Mouse (Mus musculus): ENCODE data around the gene Igf1.

- TF ChIP-seq CTCF (IDR thresholded peaks at IDR 0.05; ENCODE audit: control insufficient read depth, insufficient read depth, insufficient replicate concordance, low read depth, low read length) (no peak), POLR2A (IDR thresholded peaks at IDR 0.05; ENCODE audit: control insufficient read depth, low read depth, low read length) (no peak)
Measured at GRCm38 (mm10) chr10:87832101-87832500, 26.0 kb upstream of the Igf1 start.

All from testis, adult 2 months (tissue).